Mouse (Mus musculus): ENCODE measurements around the gene Slc27a5. TPM values are rescaled to one million over a fixed set of nuclear protein-coding genes. Genes with fewer than 3 reads are reported as not detected.
A peak's percentile ranks its signal among the peaks of the same experiment; 100 is the strongest.

Slc27a5 gene
- polyA plus RNA-seq (2015; fragmentation: Nextera tagmentation; extraction: Ambion mirVana) = not detected in 2 replicates

DNA sequence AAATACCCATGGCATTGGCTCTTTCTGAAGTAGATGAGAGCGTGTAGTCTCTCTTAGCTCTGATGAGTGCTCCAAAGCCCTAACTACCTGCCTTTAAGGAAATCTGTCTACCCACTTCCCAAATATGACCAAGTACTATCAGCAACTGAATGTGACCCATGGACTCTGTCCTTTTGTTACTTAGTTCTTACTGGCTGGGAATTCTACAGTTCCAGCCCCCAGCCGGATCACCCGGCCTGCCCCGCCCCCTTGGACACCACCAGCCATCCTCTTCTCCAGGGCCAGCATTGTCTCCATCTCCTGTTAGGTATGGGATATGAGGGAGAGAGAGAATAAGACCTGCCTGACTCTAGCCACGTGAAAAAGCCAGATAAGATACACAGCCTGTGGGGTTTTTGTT, at the start of gene Slc27a5:
Slc27a5 (minus strand) TSS at position 140 of the 400 bp plus-strand sequence.
- H3K9me3 ChIP-seq (ENCODE audit: low read length) = no peaks in the 10 kb centered on the region
- H3K4me2 ChIP-seq (replicated peaks; ENCODE audit: low read depth, low read length) = no peak within 1 kb of the TSS
- WGBS = 78% methylated on average over 5 of the region's 5 CpGs
- no peak for DNase-seq (ENCODE audit: low spot score)
- H3K4me1 ChIP-seq (ENCODE audit: insufficient read depth, low read depth, low read length) = no peaks in the 10 kb centered on the region
- no peaks in the 10 kb centered on the region for H3K36me3 ChIP-seq (ENCODE audit: insufficient read depth, low read length)
- no peak for ATAC-seq
- H3K27me3 ChIP-seq (replicated peaks; ENCODE audit: insufficient read depth, low read length) = no peaks in the 10 kb centered on the region
- H3K4me3 ChIP-seq (ENCODE audit: low read depth, low read length) = no peak within 1 kb of the TSS
- no peak within 1 kb of the TSS for H3K27ac ChIP-seq (ENCODE audit: low read length)
- no peak within 1 kb of the TSS for H3K9ac ChIP-seq (replicated peaks; ENCODE audit: low read depth)
- TF ChIP-seq EP300 (IDR thresholded peaks at IDR 0.05) = no peak
- no peak for TF ChIP-seq CTCF (IDR thresholded peaks at IDR 0.05)

DNA sequence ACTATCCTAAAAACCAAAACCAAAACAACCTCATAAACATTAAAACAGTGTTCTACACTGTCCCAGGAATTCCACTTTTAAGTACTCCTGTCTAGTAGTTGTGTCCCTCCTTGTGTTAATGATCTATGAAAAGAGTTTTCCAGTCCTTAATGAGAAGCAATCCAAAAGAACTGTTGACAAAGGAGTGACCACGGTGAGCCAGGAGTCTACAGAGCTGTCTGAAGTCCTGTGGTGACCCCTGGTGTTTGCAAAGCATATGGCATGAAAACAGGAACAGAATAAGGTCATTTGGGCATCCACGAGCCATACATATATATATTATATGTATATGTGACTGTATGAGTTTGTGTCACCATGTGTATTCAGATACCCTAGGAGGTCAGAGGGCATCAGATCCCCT, 48.1 kb upstream of the Slc27a5 start:
- Histone ChIP-seq H3K9me3 (ENCODE audit: low read length) (no peaks in the 10 kb centered on the region), H3K36me3 (ENCODE audit: insufficient read depth, low read length) (no peaks in the 10 kb centered on the region), H3K9ac (replicated peaks; ENCODE audit: low read depth) (no peak overlapping the region), H3K27ac (ENCODE audit: low read length) (no peak overlapping the region), H3K4me3 (ENCODE audit: low read depth, low read length) (no peak overlapping the region), H3K4me1 (ENCODE audit: insufficient read depth, low read depth, low read length) (peaks cover 6% of the 10 kb centered on the region; the same call in 1 of the 2 replicates), H3K4me2 (replicated peaks; ENCODE audit: low read depth, low read length) (no peak overlapping the region), H3K27me3 (replicated peaks; ENCODE audit: insufficient read depth, low read length) (peaks cover 18% of the 10 kb centered on the region)
- 0% methylated on average over 2 of the region's 2 CpGs for WGBS
- peak; percentile 94 for TF ChIP-seq CTCF (IDR thresholded peaks at IDR 0.05)
- TF ChIP-seq EP300 (IDR thresholded peaks at IDR 0.05) = no peak
- ATAC-seq = peak; percentile 87
- peak; percentile 92 for DNase-seq (ENCODE audit: low spot score)

DNA sequence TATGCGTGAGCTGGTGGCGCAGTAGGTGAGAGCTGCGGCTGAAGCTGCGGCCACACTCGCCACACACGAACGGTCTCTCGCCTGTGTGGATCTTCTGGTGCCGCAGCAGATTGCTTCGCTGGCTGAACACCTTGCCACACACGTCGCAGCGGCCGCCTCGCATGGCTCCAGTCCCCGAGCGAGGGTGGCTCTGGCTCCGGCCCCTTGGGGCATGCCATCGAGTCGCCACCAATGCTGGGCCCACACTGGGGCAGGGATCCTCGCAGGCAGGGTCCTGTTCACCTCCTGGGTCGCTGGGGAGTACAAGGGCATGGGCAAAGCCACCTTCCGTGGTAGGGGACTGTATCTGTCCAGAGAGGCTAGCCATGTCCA, 46.2 kb upstream of the Slc27a5 start:
- peaks cover 18% of the 10 kb centered on the region for H3K27me3 ChIP-seq (replicated peaks; ENCODE audit: insufficient read depth, low read length)
- no peak for DNase-seq (ENCODE audit: low spot score)
- H3K27ac ChIP-seq (ENCODE audit: low read length) = no peak overlapping the region
- TF ChIP-seq CTCF (IDR thresholded peaks at IDR 0.05) (no peak), EP300 (IDR thresholded peaks at IDR 0.05) (no peak)
- no peak for ATAC-seq
- H3K9me3 ChIP-seq (ENCODE audit: low read length) = no peaks in the 10 kb centered on the region
- no peaks in the 10 kb centered on the region for H3K36me3 ChIP-seq (ENCODE audit: insufficient read depth, low read length)
- WGBS = 4% methylated on average over 23 of the region's 23 CpGs
- no peak overlapping the region for H3K9ac ChIP-seq (replicated peaks; ENCODE audit: low read depth)
- H3K4me2 ChIP-seq (replicated peaks; ENCODE audit: low read depth, low read length) = peak overlapping the region; percentile 52
- peak overlapping the region; percentile 27 for H3K4me3 ChIP-seq (ENCODE audit: low read depth, low read length)
- H3K4me1 ChIP-seq (ENCODE audit: insufficient read depth, low read depth, low read length) = peaks cover 6% of the 10 kb centered on the region

DNA sequence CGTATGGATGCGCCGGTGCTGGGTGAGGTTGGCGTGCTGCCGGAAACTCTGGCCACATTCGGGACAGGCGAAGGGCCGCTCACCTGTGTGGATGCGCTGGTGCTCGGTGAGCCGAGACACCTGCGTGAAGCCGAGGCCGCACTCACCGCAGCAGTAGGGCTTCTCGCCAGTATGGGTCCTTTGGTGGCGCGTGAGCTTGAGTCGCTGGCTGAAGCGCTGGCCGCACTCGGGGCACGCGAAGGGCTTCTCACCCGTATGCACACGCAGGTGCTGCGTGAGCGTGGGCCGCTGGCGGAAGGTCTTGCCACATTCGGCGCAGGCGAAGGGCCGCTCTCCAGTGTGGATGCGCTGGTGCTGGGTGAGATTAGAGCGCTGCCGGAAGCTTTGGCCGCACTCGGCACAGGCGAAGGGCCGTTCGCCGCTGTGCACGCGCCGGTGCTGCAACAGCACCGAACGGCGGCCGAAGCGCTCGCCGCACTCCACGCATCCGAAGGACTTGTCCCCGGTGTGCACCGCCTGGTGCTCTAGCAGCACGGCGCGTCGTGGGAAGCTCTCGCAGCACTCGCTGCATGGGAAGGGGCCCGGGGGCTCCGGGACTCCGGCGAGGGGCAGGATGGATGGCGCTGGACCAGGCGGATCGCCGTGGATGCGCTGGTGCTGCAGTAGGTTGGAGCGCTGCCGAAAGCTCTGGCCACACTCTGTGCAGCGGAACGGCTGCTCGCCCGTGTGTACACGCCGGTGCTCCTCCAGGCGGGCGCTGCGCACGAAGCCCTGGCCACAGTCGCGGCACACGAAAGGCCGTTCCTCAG, 45.7 kb upstream of the Slc27a5 start:
- no peak for DNase-seq (ENCODE audit: low spot score)

DNA sequence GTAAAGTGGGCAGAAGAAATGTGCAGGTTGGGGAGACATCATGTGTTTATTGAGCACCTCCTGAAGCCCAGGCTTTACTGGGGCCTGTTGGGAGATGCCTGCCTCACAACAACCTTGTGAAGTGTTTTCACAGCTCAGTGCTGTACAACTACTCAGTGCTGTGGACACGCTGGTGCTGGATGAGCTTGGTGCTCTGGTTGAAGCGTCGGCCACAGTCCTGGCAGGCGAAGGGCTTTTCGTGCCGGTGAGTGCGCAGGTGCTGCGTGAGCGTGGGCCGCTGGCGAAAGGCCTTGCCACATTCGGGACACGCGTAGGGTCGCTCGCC, 45.1 kb upstream of the Slc27a5 start:
- H3K36me3 ChIP-seq (ENCODE audit: insufficient read depth, low read length) = no peaks in the 10 kb centered on the region
- DNase-seq (ENCODE audit: low spot score) (no peak), ATAC-seq (no peak)
- H3K9me3 ChIP-seq (ENCODE audit: low read length) = no peaks in the 10 kb centered on the region
- TF ChIP-seq CTCF (IDR thresholded peaks at IDR 0.05) = no peak
- no peak for TF ChIP-seq EP300 (IDR thresholded peaks at IDR 0.05)
- no peak overlapping the region for H3K27ac ChIP-seq (ENCODE audit: low read length)
- WGBS = 42% methylated on average over 16 of the region's 16 CpGs
- 0 out of 2 replicates have a peak overlapping the region, but pooled peaks have one; percentile 52 for H3K4me2 ChIP-seq (replicated peaks; ENCODE audit: low read depth, low read length)
- peaks cover 12% of the 10 kb centered on the region for H3K4me1 ChIP-seq (ENCODE audit: insufficient read depth, low read depth, low read length)
- peaks cover 18% of the 10 kb centered on the region for H3K27me3 ChIP-seq (replicated peaks; ENCODE audit: insufficient read depth, low read length)
- no peak overlapping the region for H3K9ac ChIP-seq (replicated peaks; ENCODE audit: low read depth)
- no peak overlapping the region for H3K4me3 ChIP-seq (ENCODE audit: low read depth, low read length)

More for the DNA sequence above, 45.7 kb upstream of the Slc27a5 start:
- Histone ChIP-seq H3K27ac (ENCODE audit: low read length) (no peak overlapping the region), H3K27me3 (replicated peaks; ENCODE audit: insufficient read depth, low read length) (peaks cover 18% of the 10 kb centered on the region), H3K4me1 (ENCODE audit: insufficient read depth, low read depth, low read length) (peaks cover 10% of the 10 kb centered on the region), H3K9me3 (ENCODE audit: low read length) (no peaks in the 10 kb centered on the region), H3K9ac (replicated peaks; ENCODE audit: low read depth) (no peak overlapping the region), H3K36me3 (ENCODE audit: insufficient read depth, low read length) (no peaks in the 10 kb centered on the region), H3K4me2 (replicated peaks; ENCODE audit: low read depth, low read length) (peak overlapping the region; percentile 52), H3K4me3 (ENCODE audit: low read depth, low read length) (peak overlapping the region; percentile 27)
- peak; percentile 24 for ATAC-seq
- TF ChIP-seq EP300 (IDR thresholded peaks at IDR 0.05) (no peak), CTCF (IDR thresholded peaks at IDR 0.05) (0 out of 2 replicates have a peak, but pooled peaks have one; percentile 1)
- WGBS = 4% methylated on average over 87 of the region's 88 CpGs

DNA sequence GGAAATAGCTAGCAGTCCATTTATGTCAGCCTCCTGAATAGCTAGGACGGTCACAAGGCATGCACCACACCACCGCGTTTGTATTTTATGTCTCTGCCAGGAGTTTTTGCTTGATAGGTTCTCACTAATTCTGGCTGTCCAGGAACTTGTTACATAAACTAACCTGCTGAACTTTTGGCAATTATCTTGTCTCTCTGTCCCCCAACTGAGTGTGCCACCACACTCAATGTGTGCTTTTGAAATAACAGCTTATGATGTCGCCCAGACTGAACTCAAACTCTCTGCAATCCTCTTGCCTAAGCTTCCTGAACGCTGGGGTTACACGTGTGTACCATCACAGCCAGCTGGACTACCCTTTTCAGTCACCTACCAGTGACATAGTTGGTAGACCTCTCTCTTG, 44.5 kb upstream of the Slc27a5 start:
- Histone ChIP-seq H3K9ac (replicated peaks; ENCODE audit: low read depth) (no peak overlapping the region), H3K27ac (ENCODE audit: low read length) (no peak overlapping the region), H3K4me2 (replicated peaks; ENCODE audit: low read depth, low read length) (no peak overlapping the region), H3K9me3 (ENCODE audit: low read length) (no peaks in the 10 kb centered on the region), H3K36me3 (ENCODE audit: insufficient read depth, low read length) (no peaks in the 10 kb centered on the region), H3K4me3 (ENCODE audit: low read depth, low read length) (no peak overlapping the region), H3K4me1 (ENCODE audit: insufficient read depth, low read depth, low read length) (peaks cover 12% of the 10 kb centered on the region), H3K27me3 (replicated peaks; ENCODE audit: insufficient read depth, low read length) (peaks cover 18% of the 10 kb centered on the region)
- ATAC-seq (no peak), DNase-seq (ENCODE audit: low spot score) (no peak)
- TF ChIP-seq EP300 (IDR thresholded peaks at IDR 0.05) (no peak), CTCF (IDR thresholded peaks at IDR 0.05) (no peak)
- WGBS = 69% methylated on average over 6 of the region's 6 CpGs
